Mouse (Mus musculus) heart, embryonic 15.5 days (tissue): ENCODE measurements around the gene Fut8. TPM values are rescaled to one million over a fixed set of nuclear protein-coding genes. Genes with fewer than 3 reads are reported as not detected.

Experiments
- ATAC-seq: fragments of 200-750 bp; cut with Nextera tagmentation; replicated peaks from 2 replicates; pipeline ENCODE4 v1.8.0; 2017; ENCODE audit warnings: low read depth, moderate TSS enrichment; ENCODE audit not compliant: insufficient number of reproducible peaks, insufficient read depth, low FRiP score
- H3K27ac ChIP-seq: fragments of 300-500 bp; sonication (generic); 2 replicates; pipeline ENCODE4 v1.5.1; 2015; ENCODE audit warnings: mild to moderate bottlenecking, inconsistent platforms
- H3K27me3 ChIP-seq: fragments of 300-500 bp; sonication (generic); 2 replicates; pipeline ENCODE4 v1.6.1; 2015; ENCODE audit warnings: inconsistent platforms
- H3K36me3 ChIP-seq: fragments of 300-500 bp; sonication (generic); 2 replicates; pipeline ENCODE4 v1.6.1; 2015; ENCODE audit warnings: mild to moderate bottlenecking, inconsistent platforms
- H3K4me1 ChIP-seq: fragments of 300-500 bp; sonication (generic); replicated peaks from 2 replicates; pipeline ENCODE4 v1.6.1; 2015; ENCODE audit warnings: inconsistent platforms
- H3K4me2 ChIP-seq: fragments of 300-500 bp; sonication (generic); 2 replicates; pipeline ENCODE4 v1.6.1; 2015; ENCODE audit warnings: inconsistent platforms, mild to moderate bottlenecking, moderate library complexity
- H3K4me3 ChIP-seq: fragments of 300-500 bp; sonication (generic); 2 replicates; pipeline ENCODE4 v1.5.1; 2015; ENCODE audit warnings: mild to moderate bottlenecking, inconsistent platforms
- H3K9ac ChIP-seq: fragments of 300-500 bp; sonication (generic); 2 replicates; pipeline ENCODE4 v1.6.1; 2015; ENCODE audit warnings: mild to moderate bottlenecking, inconsistent platforms
- H3K9me3 ChIP-seq: fragments of 300-500 bp; sonication (generic); replicated peaks from 2 replicates; pipeline ENCODE4 v1.6.1; 2016; ENCODE audit warnings: inconsistent platforms
- WGBS: fragments of 180-500 bp; shearing (Covaris S2); methylation state at CpG from one replicate; pipeline ENCODE4 v1.1.7; 2015; ENCODE audit warnings: mixed read lengths; 5-methylcytosine and 5-hydroxymethylcytosine counted together
- polyA plus RNA-seq: library from polyadenylated mRNA; unstranded; fragments of >200 nt; fragmentation: Nextera tagmentation; extraction: Ambion mirVana; gene quantifications from 2 replicates; pipeline ENCODE4 v1.2.1, GENCODE M21; 2015

Gene Fut8
- 14.3 and 21.0 TPM in 2 replicates for polyA plus RNA-seq

DNA sequence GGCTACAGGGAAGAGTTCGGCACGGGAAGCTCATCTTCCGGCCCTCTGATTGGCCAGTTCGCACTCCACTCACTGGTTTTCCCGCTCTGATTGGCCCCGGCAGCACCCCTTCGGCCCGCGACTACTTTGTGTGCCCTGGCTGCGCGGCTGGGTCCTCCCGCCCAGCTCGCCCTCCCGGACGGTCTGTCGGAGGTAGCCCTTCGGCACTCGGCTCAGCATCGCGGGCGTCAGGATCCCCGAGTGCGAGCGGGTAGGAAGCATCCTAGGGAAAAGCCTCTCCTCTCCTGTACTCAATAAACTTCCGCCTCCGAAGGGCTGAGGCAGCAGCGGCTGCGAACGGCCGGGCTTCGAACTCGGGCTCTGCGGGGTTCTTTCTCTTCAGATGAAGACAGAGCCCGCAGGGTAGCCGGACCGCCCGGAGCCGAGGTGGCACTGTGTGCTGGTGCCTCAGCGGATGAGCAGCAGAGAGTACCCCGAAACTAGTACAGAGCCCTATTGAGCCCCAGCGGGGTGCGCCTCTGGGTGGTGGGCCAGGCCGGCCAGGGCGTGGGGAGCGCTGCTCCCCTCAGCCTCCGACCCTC, at the start of gene Fut8:
Fut8 (plus strand) TSS at position 176 of the 581 bp plus-strand sequence.
- ATAC-seq: peak; percentile 77
- H3K9ac ChIP-seq: peak within 1 kb of the TSS; percentile 78
- H3K36me3 ChIP-seq: no peaks in the 10 kb centered on the region
- H3K4me1 ChIP-seq: peaks cover 7% of the 10 kb centered on the region
- whole genome bisulfite sequencing: 0% methylated on average over 46 of the region's 46 CpGs
- no peaks in the 10 kb centered on the region for H3K27me3 ChIP-seq
- H3K4me3 ChIP-seq: peak within 1 kb of the TSS; percentile 70
- peak within 1 kb of the TSS; percentile 97 for H3K27ac ChIP-seq
- no peaks in the 10 kb centered on the region for H3K9me3 ChIP-seq
- H3K4me2 ChIP-seq: peak within 1 kb of the TSS; percentile 85

GRCm38 (mm10) chr12:77189161-77189560, 48.8 kb upstream of the Fut8 start:
- Histone ChIP-seq H3K9me3 (no peaks in the 10 kb centered on the region), H3K4me1 (peaks cover 4% of the 10 kb centered on the region), H3K9ac (no peak overlapping the region), H3K36me3 (no peaks in the 10 kb centered on the region), H3K4me3 (no peak overlapping the region), H3K27me3 (no peaks in the 10 kb centered on the region), H3K27ac (no peak overlapping the region), H3K4me2 (no peak overlapping the region)
- no peak for ATAC-seq
- WGBS: 46% methylated on average over 4 of the region's 4 CpGs

- H3K9me3 ChIP-seq: no peaks in the 10 kb centered on the region
- WGBS: 88% methylated on average over 3 of the region's 3 CpGs
Observed at GRCm38 (mm10) chr12:77189933-77190446, 47.9 kb upstream of the Fut8 start.

DNA sequence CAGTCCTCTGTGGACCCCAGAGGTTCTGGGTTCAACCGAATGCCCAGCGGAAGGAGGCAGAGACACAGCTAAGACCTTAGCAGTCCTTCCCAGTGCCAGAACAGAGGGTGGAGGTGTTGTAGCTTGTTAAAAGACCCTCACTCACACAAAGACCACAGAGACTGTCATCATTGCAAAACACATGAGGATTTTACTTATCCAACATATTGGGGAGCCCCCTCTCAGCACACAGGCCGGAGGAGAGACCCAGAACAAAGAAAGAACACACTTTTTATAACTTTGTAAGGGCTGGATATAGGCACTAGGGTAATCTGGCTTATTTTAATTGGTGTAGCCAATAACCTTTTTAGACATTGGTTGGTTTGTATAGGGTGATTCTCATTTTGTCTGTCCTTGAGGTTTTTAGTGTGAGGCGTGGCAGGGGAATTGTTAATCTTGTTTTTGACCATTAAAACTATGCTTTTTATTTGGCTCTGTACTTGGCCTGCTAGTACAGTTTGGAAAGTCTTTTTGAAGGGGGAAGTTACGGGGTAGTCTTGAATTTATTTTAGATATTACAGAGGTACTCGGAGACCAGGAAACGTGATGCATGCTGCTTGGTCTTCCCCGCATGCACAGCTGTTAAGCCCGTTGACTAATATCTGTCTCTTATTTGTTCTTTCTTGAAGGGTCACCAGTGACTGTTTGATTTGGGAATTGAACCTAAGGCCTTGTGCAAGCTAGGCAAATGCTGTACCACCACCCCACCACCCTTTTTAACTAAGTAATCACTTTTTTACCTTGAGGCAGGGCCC, 46.2 kb upstream of the Fut8 start:
- no peak overlapping the region for H3K27ac ChIP-seq
- no peak overlapping the region for H3K4me3 ChIP-seq
- ATAC-seq: no peak
- peaks cover 4% of the 10 kb centered on the region for H3K4me1 ChIP-seq
- no peak overlapping the region for H3K4me2 ChIP-seq
- no peak overlapping the region for H3K9ac ChIP-seq
- no peaks in the 10 kb centered on the region for H3K27me3 ChIP-seq
- 90% methylated on average over 9 of the region's 9 CpGs for WGBS
- H3K9me3 ChIP-seq: no peaks in the 10 kb centered on the region
- no peaks in the 10 kb centered on the region for H3K36me3 ChIP-seq

More at GRCm38 (mm10) chr12:77189933-77190446, 47.9 kb upstream of the Fut8 start:
- H3K9ac ChIP-seq: no peak overlapping the region
- no peak overlapping the region for H3K27ac ChIP-seq
- H3K4me3 ChIP-seq: no peak overlapping the region
- no peak for ATAC-seq
- H3K4me1 ChIP-seq: peaks cover 4% of the 10 kb centered on the region
- no peaks in the 10 kb centered on the region for H3K36me3 ChIP-seq
- no peaks in the 10 kb centered on the region for H3K27me3 ChIP-seq
- H3K4me2 ChIP-seq: no peak overlapping the region

DNA sequence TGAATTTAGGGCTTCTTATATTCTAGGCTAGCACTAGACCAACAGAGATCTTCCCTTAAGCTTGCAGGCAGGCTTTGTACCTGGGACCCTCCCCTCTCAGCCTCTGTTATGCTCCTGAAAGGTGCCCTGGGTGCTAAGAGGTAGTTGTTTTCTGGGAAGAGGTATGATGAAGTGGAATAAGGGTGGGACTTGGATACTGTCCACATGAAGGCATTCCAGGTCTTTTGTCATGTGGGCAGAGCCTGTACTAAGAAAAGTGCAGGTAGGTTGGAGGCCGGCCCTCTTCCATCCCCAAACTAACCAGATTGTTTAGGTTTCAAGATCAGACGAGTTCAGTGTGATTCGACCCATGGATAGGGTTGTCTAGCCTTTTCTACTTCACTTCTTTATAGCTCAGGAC, 45.2 kb upstream of the Fut8 start:
- Histone ChIP-seq H3K4me1 (peaks cover 4% of the 10 kb centered on the region), H3K27ac (no peak overlapping the region), H3K9ac (no peak overlapping the region), H3K36me3 (no peaks in the 10 kb centered on the region), H3K4me3 (no peak overlapping the region), H3K27me3 (no peaks in the 10 kb centered on the region), H3K4me2 (no peak overlapping the region), H3K9me3 (no peaks in the 10 kb centered on the region)
- ATAC-seq: no peak
- WGBS: 88% methylated on average over 3 of the region's 3 CpGs

DNA sequence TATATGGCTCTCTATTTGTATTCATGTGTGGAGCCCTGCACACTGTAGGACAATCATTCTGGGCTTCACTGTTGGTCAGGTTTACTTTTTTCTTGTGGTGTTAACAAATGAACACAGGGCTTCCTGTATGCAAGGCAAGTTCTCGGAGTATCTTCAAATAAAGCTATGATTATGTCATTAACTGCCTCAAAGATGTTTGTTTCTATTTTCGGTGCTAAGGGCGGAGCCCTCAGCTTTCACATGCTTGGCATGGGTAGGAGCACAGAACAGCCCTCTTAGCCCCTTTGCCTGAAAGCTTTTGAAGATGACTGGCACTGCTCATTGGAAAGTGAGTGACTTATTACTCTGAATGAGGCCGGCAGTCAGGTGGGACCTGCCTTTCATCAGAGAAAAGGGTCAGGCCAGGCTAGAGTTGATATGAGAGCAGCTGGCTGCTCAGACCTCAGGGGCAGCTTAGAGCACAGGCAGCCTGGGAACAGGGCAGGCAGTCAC, 44.7 kb upstream of the Fut8 start:
- H3K4me2 ChIP-seq: no peak overlapping the region
- H3K4me1 ChIP-seq: peaks cover 4% of the 10 kb centered on the region
- H3K27me3 ChIP-seq: no peaks in the 10 kb centered on the region
- no peak overlapping the region for H3K4me3 ChIP-seq
- 37% methylated on average over 4 of the region's 4 CpGs for WGBS
- ATAC-seq: peak; percentile 60
- H3K9ac ChIP-seq: no peak overlapping the region
- H3K36me3 ChIP-seq: no peaks in the 10 kb centered on the region
- no peaks in the 10 kb centered on the region for H3K9me3 ChIP-seq
- peak overlapping the region; percentile 18; the same call in 1 of the 2 replicates for H3K27ac ChIP-seq

- H3K4me2 ChIP-seq: no peak overlapping the region
- H3K4me1 ChIP-seq: peaks cover 4% of the 10 kb centered on the region
- H3K27me3 ChIP-seq: no peaks in the 10 kb centered on the region
- no peak for ATAC-seq
- H3K36me3 ChIP-seq: no peaks in the 10 kb centered on the region
- 63% methylated on average over 2 of the region's 2 CpGs for WGBS
- no peaks in the 10 kb centered on the region for H3K9me3 ChIP-seq
- H3K4me3 ChIP-seq: no peak overlapping the region
- H3K27ac ChIP-seq: no peak overlapping the region
- H3K9ac ChIP-seq: no peak overlapping the region
Observed at GRCm38 (mm10) chr12:77195044-77195443, 42.9 kb upstream of the Fut8 start.

DNA sequence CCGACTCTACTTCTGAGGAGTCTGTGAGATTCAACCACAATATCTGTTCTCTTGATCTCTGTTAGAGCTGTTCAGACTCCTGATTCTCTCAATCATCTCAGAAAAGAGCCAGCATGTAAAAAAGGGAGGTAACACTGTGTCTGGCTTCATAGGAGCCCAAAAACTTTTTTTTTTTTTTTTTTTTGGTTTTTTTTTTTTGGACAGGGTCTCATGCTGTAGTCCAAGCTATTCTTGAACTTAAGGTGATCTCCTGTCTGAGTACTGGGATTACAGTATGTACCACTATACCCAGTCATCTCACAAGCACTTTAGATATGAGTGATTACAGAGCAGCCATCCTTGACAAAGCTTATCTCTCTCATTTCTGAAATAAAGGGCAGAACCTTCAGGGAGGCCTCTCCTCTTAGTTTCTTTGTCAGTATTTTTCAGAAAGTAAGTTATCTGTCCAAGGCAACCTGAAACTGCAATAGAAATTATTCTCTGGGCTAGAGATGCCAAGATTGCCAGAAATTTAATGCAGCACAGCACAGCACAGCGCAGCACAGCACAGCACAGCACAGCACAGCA, 41.3 kb upstream of the Fut8 start:
- Histone ChIP-seq H3K4me3 (no peak overlapping the region), H3K9ac (no peak overlapping the region), H3K27me3 (no peaks in the 10 kb centered on the region), H3K4me1 (peaks cover 4% of the 10 kb centered on the region), H3K9me3 (no peaks in the 10 kb centered on the region), H3K36me3 (no peaks in the 10 kb centered on the region), H3K27ac (no peak overlapping the region), H3K4me2 (no peak overlapping the region)
- 91% methylated on average over 2 of the region's 2 CpGs for WGBS
- no peak for ATAC-seq

DNA sequence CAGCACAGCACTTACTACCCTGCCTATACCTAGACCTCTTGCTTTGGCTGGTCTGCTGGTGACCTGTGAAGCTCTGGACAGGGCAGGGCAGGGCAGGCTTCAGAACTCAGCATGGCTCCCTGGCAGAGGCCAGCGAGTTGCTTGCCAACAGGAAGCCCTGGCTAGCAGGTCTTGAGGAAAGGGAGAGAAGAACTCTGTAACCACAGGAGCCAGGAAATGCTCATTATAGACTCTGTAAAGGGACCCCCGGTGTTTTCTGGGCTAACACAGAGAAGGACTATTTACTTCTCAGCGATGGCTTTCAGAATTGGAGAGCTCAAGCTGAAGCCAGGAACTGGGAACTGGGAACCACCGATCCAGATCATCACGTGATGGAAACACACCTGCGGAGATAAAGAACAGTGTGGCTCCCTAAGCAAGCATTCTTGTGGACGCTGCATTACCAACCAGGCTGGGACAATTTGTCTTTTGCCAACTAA, 40.8 kb upstream of the Fut8 start:
- H3K4me1 ChIP-seq: peaks cover 4% of the 10 kb centered on the region
- 60% methylated on average over 7 of the region's 7 CpGs for WGBS
- no peak overlapping the region for H3K27ac ChIP-seq
- no peak overlapping the region for H3K9ac ChIP-seq
- H3K27me3 ChIP-seq: no peaks in the 10 kb centered on the region
- no peaks in the 10 kb centered on the region for H3K9me3 ChIP-seq
- no peaks in the 10 kb centered on the region for H3K36me3 ChIP-seq
- ATAC-seq: no peak
- no peak overlapping the region for H3K4me3 ChIP-seq
- H3K4me2 ChIP-seq: no peak overlapping the region

GRCm38 (mm10) chr12:77198253-77198652, 39.7 kb upstream of the Fut8 start:
- Histone ChIP-seq H3K9ac (no peak overlapping the region), H3K27me3 (no peaks in the 10 kb centered on the region), H3K36me3 (no peaks in the 10 kb centered on the region), H3K27ac (no peak overlapping the region), H3K4me2 (no peak overlapping the region), H3K4me3 (no peak overlapping the region), H3K9me3 (no peaks in the 10 kb centered on the region), H3K4me1 (peaks cover 4% of the 10 kb centered on the region; the same call in 1 of the 2 replicates)
- 86% methylated on average over 4 of the region's 4 CpGs for WGBS
- ATAC-seq: no peak

GRCm38 (mm10) chr12:77201461-77202143, 36.3 kb upstream of the Fut8 start:
- WGBS: 64% methylated on average over 10 of the region's 10 CpGs
- Histone ChIP-seq H3K27ac (no peak overlapping the region), H3K27me3 (no peaks in the 10 kb centered on the region), H3K4me1 (no peaks in the 10 kb centered on the region), H3K4me2 (no peak overlapping the region), H3K36me3 (no peaks in the 10 kb centered on the region), H3K4me3 (no peak overlapping the region), H3K9ac (no peak overlapping the region), H3K9me3 (no peaks in the 10 kb centered on the region)
- ATAC-seq: no peak
